Mouse (Mus musculus) layer of hippocampus, adult 2 months (tissue): ENCODE results near the gene Opn3. TPM values are rescaled to one million over a fixed set of nuclear protein-coding genes. Genes with fewer than 3 reads are reported as not detected.

Experiments
- DNase-seq, 2 experiments: peaks; one replicate each; pipeline ENCODE4 v3.0.0; 2022; ENCODE audit warnings: low spot score in 2 of 2
- H3K27ac ChIP-seq: fragments of 200-600 bp; 2 replicates; pipeline ENCODE4 v1.8.1; 2022
- H3K4me3 ChIP-seq: fragments of 200-600 bp; 2 replicates; pipeline ENCODE4 v1.8.1; 2022; ENCODE audit warnings: mild to moderate bottlenecking
- CTCF ChIP-seq: fragments of 200-600 bp; conservative IDR thresholded peaks from 2 replicates; pipeline ENCODE4 v1.8.1; 2022; ENCODE audit warnings: antibody characterized with exemption, mild to moderate bottlenecking, moderate library complexity
- total RNA-seq, 2 experiments: library from RNA; stranded (reverse); gene quantifications; 2 replicates each; pipeline ENCODE4 v1.2.3; 2021

Opn3 gene
- total RNA-seq, 2 experiments from 2014 or later = 1.0 to 1.7 TPM

- no peak overlapping the region for H3K4me3 ChIP-seq
- TF ChIP-seq CTCF = no peak
- DNase-seq = no peak
- no peak overlapping the region for H3K27ac ChIP-seq
Observed at GRCm38 (mm10) chr1:175640435-175641150, 52.0 kb downstream of the Opn3 start.

- DNase-seq = no peak
- H3K4me3 ChIP-seq = no peak overlapping the region
- H3K27ac ChIP-seq = no peak overlapping the region
- TF ChIP-seq CTCF = no peak
Observed at GRCm38 (mm10) chr1:175639072-175639471, 53.5 kb downstream of the Opn3 start.

GRCm38 (mm10) chr1:175637677-175638076 is 54.9 kb downstream of the Opn3 start:
- Histone ChIP-seq H3K4me3 (no peak overlapping the region), H3K27ac (no peak overlapping the region)
- TF ChIP-seq CTCF = no peak
- no peak for DNase-seq

- no peak for TF ChIP-seq CTCF
- DNase-seq = no peak
- no peak overlapping the region for H3K27ac ChIP-seq
- H3K4me3 ChIP-seq = no peak overlapping the region
Observed at GRCm38 (mm10) chr1:175632470-175632869, 60.1 kb downstream of the Opn3 start.

- Histone ChIP-seq H3K4me3 (no peak overlapping the region), H3K27ac (no peak overlapping the region)
- TF ChIP-seq CTCF = no peak
- no peak for DNase-seq
Observed at GRCm38 (mm10) chr1:175631721-175632221, 60.8 kb downstream of the Opn3 start.

- no peak overlapping the region for H3K27ac ChIP-seq
- DNase-seq = no peak
- no peak overlapping the region for H3K4me3 ChIP-seq
- no peak for TF ChIP-seq CTCF
Observed at GRCm38 (mm10) chr1:175631080-175631479, 61.5 kb downstream of the Opn3 start.

- no peak overlapping the region for H3K27ac ChIP-seq
- TF ChIP-seq CTCF = no peak
- DNase-seq = no peak
- no peak overlapping the region for H3K4me3 ChIP-seq
Observed at GRCm38 (mm10) chr1:175630345-175630744, 62.2 kb downstream of the Opn3 start.

GRCm38 (mm10) chr1:175629248-175629647 is 63.3 kb downstream of the Opn3 start:
- Histone ChIP-seq H3K4me3 (no peak overlapping the region), H3K27ac (no peak overlapping the region)
- no peak for DNase-seq
- TF ChIP-seq CTCF = no peak

GRCm38 (mm10) chr1:175625990-175626692 is 66.4 kb downstream of the Opn3 start:
- H3K4me3 ChIP-seq = peak overlapping the region; percentile 90
- peak overlapping the region; percentile 62 for H3K27ac ChIP-seq
- peak; percentile 19 to 33 for DNase-seq
- peak; percentile 86 for TF ChIP-seq CTCF

- DNase-seq = peak; percentile 95 to 98
- no peak for TF ChIP-seq CTCF
- Histone ChIP-seq H3K27ac (peak within 1 kb of the TSS; percentile 93), H3K4me3 (peak within 1 kb of the TSS; percentile 90)
Observed at GRCm38 (mm10) chr1:175625257-175625879, 67.2 kb downstream of the Opn3 start, which contains the start of gene Fh1. Fh1 (minus strand) TSS chr1:175625635.

- TF ChIP-seq CTCF = no peak
- H3K4me3 ChIP-seq = no peak overlapping the region
- DNase-seq = no peak
- H3K27ac ChIP-seq = no peak overlapping the region
Observed at GRCm38 (mm10) chr1:175623656-175624055, 68.9 kb downstream of the Opn3 start.

GRCm38 (mm10) chr1:175619814-175620431 is 72.7 kb downstream of the Opn3 start, which contains the start of gene Kmo:
Kmo (plus strand) TSS chr1:175620381.
- TF ChIP-seq CTCF = no peak
- H3K4me3 ChIP-seq = no peak within 1 kb of the TSS
- no peak within 1 kb of the TSS for H3K27ac ChIP-seq
- DNase-seq = no peak

GRCm38 (mm10) chr1:175614992-175615391 is 77.6 kb downstream of the Opn3 start:
- Histone ChIP-seq H3K4me3 (no peak overlapping the region), H3K27ac (no peak overlapping the region)
- DNase-seq = no peak
- no peak for TF ChIP-seq CTCF

Other genes starting within 250 kb of the Opn3 start
- gene Rgs7, start 200.3 kb downstream of the Opn3 start, total RNA-seq = 10 to 100 TPM; 81.1 to 81.6 TPM
- gene Kmo, start 72.4 kb downstream of the Opn3 start, total RNA-seq = under 1 TPM in 1 of 2 experiments, not detected in 1; 0.15 TPM
- gene Fh1, start 67.1 kb downstream of the Opn3 start, total RNA-seq = 10 to 100 TPM; 73.2 to 73.6 TPM
- gene Chml, start 125 bp upstream of the Opn3 start, total RNA-seq = 1 to 10 TPM; 4.3 TPM
- gene Wdr64, start 5.8 kb upstream of the Opn3 start, total RNA-seq = not detected
- gene Exo1, start 187.8 kb upstream of the Opn3 start, total RNA-seq = under 1 TPM; 0.42 to 0.61 TPM
- gene Gm38100, start 227.6 kb upstream of the Opn3 start, total RNA-seq = not detected